Comparison of ENCODE assay signal across 19 mouse cellular contexts in genomic region chr14:87249258-87249657, GRCm38 (mm10).
DNase-seq lines count a peak whose midpoint lies in the region; ATAC-seq and TF ChIP-seq lines count a peak whose summit lies in the region.
"Had no signal": no experiment of that assay in that cellular context is flagged by ENCODE, and none has a peak within 500 bp of the region (broad histone marks: within the 10 kb centered on the region; RNA-seq: fewer than 3 reads in every experiment).

No protein-coding gene starts in this region.

- H3K27me3 ChIP-seq in thymus, adult 2 months (ENCODE audit: control insufficient read depth, insufficient read depth, low read length): no peaks in the 10 kb centered on the region
- H3K27me3 ChIP-seq: embryonic facial prominence, embryonic 15.5 days; forebrain, embryonic 15.5 days; heart, embryonic 12.5 days; hindbrain, embryonic 15.5 days had no signal

- 92% methylated on average over 2 of the region's 2 CpGs for WGBS in thymus, adult 2 months

- DNase-seq in thymus, postnatal 14 days: peak; percentile 8
- DNase-seq in thymus, adult 2 months: no peak
- peak; percentile 41 for DNase-seq in induced T-regulatory cell, adult 2 months (ENCODE audit: low read depth)
- no peak for DNase-seq in gastrocnemius, adult 8-10 months (ENCODE audit: low spot score in 2 of 2)
- DNase-seq: adrenal gland, adult 8-10 months; adrenal gland, postnatal 36 days; cerebellum, adult 11 months; cerebellum, adult 8-10 months; cerebellum, postnatal 14 days; embryo, embryonic 11 days; gastrocnemius, postnatal 10 days had no signal

- no peaks in the 10 kb centered on the region for H3K36me3 ChIP-seq in thymus, adult 2 months (ENCODE audit: control insufficient read depth, insufficient read depth, low read length)
- H3K36me3 ChIP-seq: embryonic facial prominence, embryonic 15.5 days; forebrain, embryonic 15.5 days; heart, embryonic 12.5 days; hindbrain, embryonic 15.5 days had no signal

- ATAC-seq in CD4-positive, CD25-positive, alpha-beta regulatory T cell, adult 4 months: peak; percentile 78
- no peak for ATAC-seq in cerebellum, adult (ENCODE audit: insufficient number of reproducible peaks, low FRiP score, low TSS enrichment)
- ATAC-seq: forebrain, embryonic 15.5 days; Patski had no signal

- H3K27ac ChIP-seq in thymus, adult 2 months (ENCODE audit: control insufficient read depth, insufficient read depth, low read length): no peak overlapping the region
- H3K27ac ChIP-seq: embryonic facial prominence, embryonic 15.5 days; forebrain, embryonic 15.5 days; hindbrain, embryonic 15.5 days had no signal

- TF ChIP-seq POLR2A in thymus, adult 2 months (IDR thresholded peaks at IDR 0.05; ENCODE audit: control insufficient read depth, extremely low read depth, insufficient read depth, low read length, poor library complexity): no peak

- H3K4me1 ChIP-seq in thymus, adult 2 months (replicated peaks; ENCODE audit: control insufficient read depth, insufficient read depth, low read length): no peaks in the 10 kb centered on the region
- H3K4me1 ChIP-seq: embryonic facial prominence, embryonic 15.5 days; forebrain, embryonic 15.5 days; heart, embryonic 12.5 days; hindbrain, embryonic 15.5 days had no signal

- TF ChIP-seq CTCF in thymus, adult 2 months (IDR thresholded peaks at IDR 0.05; ENCODE audit: borderline replicate concordance, control insufficient read depth, extremely low read depth, insufficient read depth, low read length, poor library complexity): no peak

- H3K4me3 ChIP-seq in thymus, adult 2 months (ENCODE audit: control insufficient read depth, insufficient read depth, low read length): no peak overlapping the region
- H3K4me3 ChIP-seq: embryonic facial prominence, embryonic 15.5 days; erythroblast, embryonic 14.5 days; forebrain, embryonic 15.5 days; heart, embryonic 12.5 days; hindbrain, embryonic 15.5 days had no signal

Comparison
In these comparisons a context has a peak if more than half of its experiments do, and no peak if none do; other contexts are left out.
1. DNase-seq: peak in thymus, postnatal 14 days (single experiment) and induced T-regulatory cell, adult 2 months (single experiment); none in thymus, adult 2 months (single experiment) and gastrocnemius, adult 8-10 months (0 of 2).